Mouse (Mus musculus): ENCODE data around the gene Il25. TPM values are rescaled to one million over a fixed set of nuclear protein-coding genes. Genes with fewer than 3 reads are reported as not detected.
"Not testable (repeated sequence)": the region's sequence is repeated elsewhere in the genome, so short reads cannot be mapped to it uniquely, and the experiment has no call there.

Il25 gene
- polyA plus RNA-seq, 1 experiment from 2014 or later: 1.3 TPM

GRCm38 (mm10) chr14:54945975-54946704, 13.6 kb downstream of the Il25 start:
- Histone ChIP-seq H3K27ac (ENCODE audit: low read depth, low read length) (no peak overlapping the region), H3K4me3 (ENCODE audit: low read length) (no peak overlapping the region), H3K36me3 (ENCODE audit: control insufficient read depth, insufficient read depth, low read length) (no peaks in the 10 kb centered on the region), H3K4me2 (ENCODE audit: low read length) (no peak overlapping the region), H3K9me3 (ENCODE audit: control insufficient read depth, low read length) (no peaks in the 10 kb centered on the region), H3K9ac (ENCODE audit: low read depth, low read length) (no peak overlapping the region), H3K27me3 (replicated peaks; ENCODE audit: control insufficient read depth, insufficient read depth, low read length) (no peaks in the 10 kb centered on the region), H3K4me1 (ENCODE audit: control insufficient read depth, insufficient read depth, low read depth, low read length) (no peaks in the 10 kb centered on the region)
- 82% methylated on average over 19 of the region's 19 CpGs for WGBS
- no peak for ATAC-seq

- H3K4me1 ChIP-seq (ENCODE audit: control insufficient read depth, insufficient read depth, low read depth, low read length); H3K4me3 ChIP-seq (ENCODE audit: low read length): not testable (repeated sequence)
- WGBS: 82% methylated on average over 10 of the region's 11 CpGs
Measured at GRCm38 (mm10) chr14:54947008-54947407, 14.5 kb downstream of the Il25 start.

GRCm38 (mm10) chr14:54948781-54949180, 16.3 kb downstream of the Il25 start:
- Histone ChIP-seq H3K9ac (ENCODE audit: low read depth, low read length) (no peak overlapping the region), H3K36me3 (ENCODE audit: control insufficient read depth, insufficient read depth, low read length) (no peaks in the 10 kb centered on the region), H3K4me1 (ENCODE audit: control insufficient read depth, insufficient read depth, low read depth, low read length) (no peaks in the 10 kb centered on the region), H3K27ac (ENCODE audit: low read depth, low read length) (no peak overlapping the region), H3K4me2 (ENCODE audit: low read length) (no peak overlapping the region), H3K4me3 (ENCODE audit: low read length) (no peak overlapping the region), H3K27me3 (replicated peaks; ENCODE audit: control insufficient read depth, insufficient read depth, low read length) (no peaks in the 10 kb centered on the region), H3K9me3 (ENCODE audit: control insufficient read depth, low read length) (no peaks in the 10 kb centered on the region)
- 87% methylated on average over 9 of the region's 9 CpGs for WGBS
- ATAC-seq: no peak

More at GRCm38 (mm10) chr14:54947008-54947407, 14.5 kb downstream of the Il25 start:
- not testable (repeated sequence) for H3K9ac ChIP-seq (ENCODE audit: low read depth, low read length); H3K4me2 ChIP-seq (ENCODE audit: low read length); H3K27ac ChIP-seq (ENCODE audit: low read depth, low read length); H3K27me3 ChIP-seq (replicated peaks; ENCODE audit: control insufficient read depth, insufficient read depth, low read length); H3K9me3 ChIP-seq (ENCODE audit: control insufficient read depth, low read length); H3K36me3 ChIP-seq (ENCODE audit: control insufficient read depth, insufficient read depth, low read length); ATAC-seq

- H3K9ac ChIP-seq (ENCODE audit: low read depth, low read length): no peak overlapping the region
- H3K4me2 ChIP-seq (ENCODE audit: low read length): no peak overlapping the region
- H3K4me1 ChIP-seq (ENCODE audit: control insufficient read depth, insufficient read depth, low read depth, low read length): no peaks in the 10 kb centered on the region
- 64% methylated on average over 12 of the region's 12 CpGs for WGBS
- no peak overlapping the region for H3K4me3 ChIP-seq (ENCODE audit: low read length)
- H3K27me3 ChIP-seq (replicated peaks; ENCODE audit: control insufficient read depth, insufficient read depth, low read length): no peaks in the 10 kb centered on the region
- H3K9me3 ChIP-seq (ENCODE audit: control insufficient read depth, low read length): no peaks in the 10 kb centered on the region
- no peaks in the 10 kb centered on the region for H3K36me3 ChIP-seq (ENCODE audit: control insufficient read depth, insufficient read depth, low read length)
- ATAC-seq: no peak
- no peak overlapping the region for H3K27ac ChIP-seq (ENCODE audit: low read depth, low read length)
Measured at GRCm38 (mm10) chr14:54950493-54950892, 18.0 kb downstream of the Il25 start.

- no peaks in the 10 kb centered on the region for H3K36me3 ChIP-seq (ENCODE audit: control insufficient read depth, insufficient read depth, low read length)
- no peak overlapping the region for H3K4me3 ChIP-seq (ENCODE audit: low read length)
- H3K27ac ChIP-seq (ENCODE audit: low read depth, low read length): no peak overlapping the region
- no peak overlapping the region for H3K9ac ChIP-seq (ENCODE audit: low read depth, low read length)
- ATAC-seq: no peak
- no peaks in the 10 kb centered on the region for H3K4me1 ChIP-seq (ENCODE audit: control insufficient read depth, insufficient read depth, low read depth, low read length)
- 90% methylated on average over 6 of the region's 6 CpGs for WGBS
- H3K4me2 ChIP-seq (ENCODE audit: low read length): no peak overlapping the region
- H3K9me3 ChIP-seq (ENCODE audit: control insufficient read depth, low read length): no peaks in the 10 kb centered on the region
- H3K27me3 ChIP-seq (replicated peaks; ENCODE audit: control insufficient read depth, insufficient read depth, low read length): no peaks in the 10 kb centered on the region
Measured at GRCm38 (mm10) chr14:54951587-54951986, 19.1 kb downstream of the Il25 start.

- WGBS: 94% methylated on average over 8 of the region's 8 CpGs
- H3K27me3 ChIP-seq (replicated peaks; ENCODE audit: control insufficient read depth, insufficient read depth, low read length): no peaks in the 10 kb centered on the region
Measured at GRCm38 (mm10) chr14:54953664-54954206, 21.2 kb downstream of the Il25 start.

GRCm38 (mm10) chr14:54954474-54954873, 22.0 kb downstream of the Il25 start:
- no peak overlapping the region for H3K4me2 ChIP-seq (ENCODE audit: low read length)
- no peak overlapping the region for H3K9ac ChIP-seq (ENCODE audit: low read depth, low read length)
- no peak for ATAC-seq
- no peak overlapping the region for H3K4me3 ChIP-seq (ENCODE audit: low read length)
- H3K4me1 ChIP-seq (ENCODE audit: control insufficient read depth, insufficient read depth, low read depth, low read length): no peaks in the 10 kb centered on the region
- no peaks in the 10 kb centered on the region for H3K27me3 ChIP-seq (replicated peaks; ENCODE audit: control insufficient read depth, insufficient read depth, low read length)
- no peaks in the 10 kb centered on the region for H3K36me3 ChIP-seq (ENCODE audit: control insufficient read depth, insufficient read depth, low read length)
- WGBS: 84% methylated on average over 3 of the region's 3 CpGs
- no peaks in the 10 kb centered on the region for H3K9me3 ChIP-seq (ENCODE audit: control insufficient read depth, low read length)
- H3K27ac ChIP-seq (ENCODE audit: low read depth, low read length): no peak overlapping the region

More at GRCm38 (mm10) chr14:54953664-54954206, 21.2 kb downstream of the Il25 start:
- no peak overlapping the region for H3K4me2 ChIP-seq (ENCODE audit: low read length)
- H3K4me1 ChIP-seq (ENCODE audit: control insufficient read depth, insufficient read depth, low read depth, low read length): no peaks in the 10 kb centered on the region
- no peaks in the 10 kb centered on the region for H3K9me3 ChIP-seq (ENCODE audit: control insufficient read depth, low read length)
- no peak overlapping the region for H3K9ac ChIP-seq (ENCODE audit: low read depth, low read length)
- no peak overlapping the region for H3K4me3 ChIP-seq (ENCODE audit: low read length)
- H3K36me3 ChIP-seq (ENCODE audit: control insufficient read depth, insufficient read depth, low read length): no peaks in the 10 kb centered on the region
- H3K27ac ChIP-seq (ENCODE audit: low read depth, low read length): no peak overlapping the region
- ATAC-seq: no peak

GRCm38 (mm10) chr14:54955481-54955880, 23.0 kb downstream of the Il25 start:
- H3K27ac ChIP-seq (ENCODE audit: low read depth, low read length): no peak overlapping the region
- WGBS: 90% methylated on average over 3 of the region's 3 CpGs
- no peaks in the 10 kb centered on the region for H3K4me1 ChIP-seq (ENCODE audit: control insufficient read depth, insufficient read depth, low read depth, low read length)
- no peak overlapping the region for H3K9ac ChIP-seq (ENCODE audit: low read depth, low read length)
- no peaks in the 10 kb centered on the region for H3K27me3 ChIP-seq (replicated peaks; ENCODE audit: control insufficient read depth, insufficient read depth, low read length)
- no peak overlapping the region for H3K4me2 ChIP-seq (ENCODE audit: low read length)
- H3K4me3 ChIP-seq (ENCODE audit: low read length): no peak overlapping the region
- ATAC-seq: no peak
- no peaks in the 10 kb centered on the region for H3K36me3 ChIP-seq (ENCODE audit: control insufficient read depth, insufficient read depth, low read length)
- no peaks in the 10 kb centered on the region for H3K9me3 ChIP-seq (ENCODE audit: control insufficient read depth, low read length)

- H3K9me3 ChIP-seq (ENCODE audit: control insufficient read depth, low read length): no peaks in the 10 kb centered on the region
- H3K4me3 ChIP-seq (ENCODE audit: low read length): no peak overlapping the region
- ATAC-seq: no peak
- no peaks in the 10 kb centered on the region for H3K4me1 ChIP-seq (ENCODE audit: control insufficient read depth, insufficient read depth, low read depth, low read length)
- WGBS: 85% methylated on average over 9 of the region's 9 CpGs
- no peak overlapping the region for H3K27ac ChIP-seq (ENCODE audit: low read depth, low read length)
- no peak overlapping the region for H3K4me2 ChIP-seq (ENCODE audit: low read length)
- no peak overlapping the region for H3K9ac ChIP-seq (ENCODE audit: low read depth, low read length)
- no peaks in the 10 kb centered on the region for H3K36me3 ChIP-seq (ENCODE audit: control insufficient read depth, insufficient read depth, low read length)
- H3K27me3 ChIP-seq (replicated peaks; ENCODE audit: control insufficient read depth, insufficient read depth, low read length): no peaks in the 10 kb centered on the region
Measured at GRCm38 (mm10) chr14:54956533-54956932, 24.0 kb downstream of the Il25 start.

Data from hindbrain, embryonic 16.5 days (tissue).